Mouse (Mus musculus) left cerebral cortex, adult 6 months (tissue): ENCODE results near the gene Pcf11. TPM values are rescaled to one million over a fixed set of nuclear protein-coding genes. Genes with fewer than 3 reads are reported as not detected.

Source experiments
- long read RNA-seq, 2 experiments: library from polyadenylated mRNA; unstranded; transcript quantifications; one replicate each; pipeline ENCODE4 v2.0.0; 2019 to 2020
- polyA plus RNA-seq: library from polyadenylated mRNA; unstranded; fragments of <200 nt; fragmentation: Nextera tagmentation; gene quantifications from 2 replicates; pipeline ENCODE4 v1.2.3, GENCODE M21; 2021

Pcf11 gene
- 6.8 and 7.3 TPM in 2 replicates for polyA plus RNA-seq
- long read RNA-seq, experiment 1, partial matches to known transcripts, result 21 of 24 reads
- long read RNA-seq, experiment 1, other reads (novel, unspliced or antisense), result 3 of 24 reads
- long read RNA-seq, experiment 2, partial matches to known transcripts, result 11 of 24 reads
- long read RNA-seq, experiment 2, other reads (novel, unspliced or antisense), result 13 of 24 reads

DNA sequence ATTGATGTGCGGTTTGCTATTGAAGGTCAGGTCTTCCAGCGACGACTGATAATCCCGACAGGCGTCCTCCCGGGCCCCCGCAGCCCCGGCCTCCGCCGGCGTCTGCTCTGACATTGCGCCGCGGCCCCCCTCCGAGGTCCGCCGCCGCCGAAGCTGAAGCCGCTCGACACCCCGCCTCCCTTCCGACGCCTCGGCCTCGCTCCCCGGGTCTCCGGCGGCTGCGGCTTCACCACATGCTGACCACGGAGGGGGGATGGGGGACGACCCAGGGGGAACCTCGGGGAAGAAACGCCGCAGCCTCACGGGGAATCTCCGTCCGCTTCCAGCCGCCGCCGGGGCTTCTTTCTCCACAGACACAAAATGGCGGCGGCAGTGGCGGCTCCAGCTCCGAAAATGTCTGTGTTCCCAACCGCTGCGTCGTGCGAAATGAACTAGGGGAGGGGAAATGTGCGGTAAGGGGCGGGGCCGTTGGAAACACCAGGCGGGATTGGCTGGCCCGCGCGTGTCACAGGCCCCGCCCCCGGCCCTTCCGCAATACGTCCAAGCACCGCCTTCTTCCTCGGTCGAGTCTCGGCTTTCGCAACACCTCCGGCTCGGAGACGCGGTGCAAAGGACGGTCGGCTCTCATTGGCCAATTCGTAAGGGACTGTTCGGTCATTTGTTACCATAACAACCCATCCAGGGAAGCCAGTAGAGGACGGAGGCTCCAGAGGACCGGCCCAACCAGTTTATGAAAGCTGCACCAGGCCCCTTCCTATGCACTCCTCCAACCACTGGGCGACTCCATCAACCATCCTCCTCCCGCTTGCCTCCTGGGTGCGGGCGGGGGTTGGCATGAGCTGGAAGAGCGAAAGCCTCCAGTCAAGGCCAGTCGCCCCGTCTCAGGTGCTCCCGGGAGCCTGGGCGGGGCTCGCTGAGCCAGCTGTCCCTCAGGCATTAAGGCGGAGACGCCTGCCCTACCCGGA is at the start of gene Pcf11:
Gene Pcf11, minus strand, starts transcription at position 428 of the 965 bp plus-strand sequence.

GRCm38 (mm10) chr7:92637021-92637625 is 32.6 kb downstream of the Pcf11 start, which contains the start of gene Ankrd42:
Ankrd42 (minus strand) TSS chr7:92637142.

Other genes with a start within 250 kb of the Pcf11 start
- 23.3 and 25.7 TPM in 2 replicates for gene Ccdc90b, start 108.8 kb downstream of the Pcf11 start, polyA plus RNA-seq
- 5.3 and 5.4 TPM in 2 replicates for gene Ankrd42, start 32.8 kb downstream of the Pcf11 start, polyA plus RNA-seq
- 17.4 and 22.6 TPM in 2 replicates for gene Rab30, start 71.7 kb upstream of the Pcf11 start, polyA plus RNA-seq
- 0.23 and 0.32 TPM in 2 replicates for gene Ddias, start 204.3 kb upstream of the Pcf11 start, polyA plus RNA-seq
- gene Prcp, start 204.5 kb upstream of the Pcf11 start, polyA plus RNA-seq, result 14.2 and 15.1 TPM in 2 replicates